Mouse (Mus musculus) kidney, embryonic 16.5 days (tissue): ENCODE measurements at regions not wholly inside any gene's neighbourhood (a gene's known extent, or its start where the extent isn't known, plus 50 kb on each side); places are given as distances from the start of the nearest gene placed in this dataset.

ENCODE experiments used
- ATAC-seq: fragments of 200-750 bp; cut with Nextera tagmentation; 2 replicates; pipeline ENCODE4 v1.8.0; 2017; ENCODE audit warnings: moderate TSS enrichment; ENCODE audit not compliant: low FRiP score, low TSS enrichment
- H3K27ac ChIP-seq: fragments of 300-500 bp; sonication (generic); 2 replicates; pipeline ENCODE4 v1.5.1; 2014; ENCODE audit warnings: low read length
- H3K27me3 ChIP-seq: fragments of 300-500 bp; sonication (generic); 2 replicates; pipeline ENCODE4 v1.6.1; 2014; ENCODE audit warnings: low read length, control low read depth, mixed read lengths; ENCODE audit not compliant: insufficient read depth
- H3K36me3 ChIP-seq: fragments of 300-500 bp; sonication (generic); 2 replicates; pipeline ENCODE4 v1.6.1; 2014; ENCODE audit warnings: low read length, control low read depth, mixed read lengths; ENCODE audit not compliant: insufficient read depth
- H3K4me1 ChIP-seq: fragments of 300-500 bp; sonication (generic); 2 replicates; pipeline ENCODE4 v1.6.1; 2014; ENCODE audit warnings: low read length, control low read depth, mixed read lengths; ENCODE audit not compliant: insufficient read depth
- H3K4me2 ChIP-seq: fragments of 300-500 bp; sonication (generic); replicated peaks from 2 replicates; pipeline ENCODE4 v1.6.1; 2014; ENCODE audit warnings: low read depth, low read length
- H3K4me3 ChIP-seq: fragments of 300-500 bp; sonication (generic); 2 replicates; pipeline ENCODE4 v1.5.1; 2014; ENCODE audit warnings: mild to moderate bottlenecking, low read length
- H3K9ac ChIP-seq: fragments of 300-500 bp; sonication (generic); replicated peaks from 2 replicates; pipeline ENCODE4 v1.6.1; 2014; ENCODE audit warnings: low read length
- H3K9me3 ChIP-seq: fragments of 300-500 bp; sonication (generic); 2 replicates; pipeline ENCODE4 v1.6.1; 2016; ENCODE audit warnings: low read length, control low read depth
- WGBS: fragments of 180-500 bp; shearing (Covaris S2); extraction: QIAGEN DNeasy Blood & Tissue Kit; methylation state at CpG from one replicate; pipeline ENCODE4 v1.1.7; 2014; 5-methylcytosine and 5-hydroxymethylcytosine counted together

GRCm38 (mm10) chr2:74955281-74956128 is 129.9 kb downstream of the Mtx2 start:
- H3K27ac ChIP-seq, result no peak overlapping the region
- no peak overlapping the region for H3K9ac ChIP-seq
- H3K27me3 ChIP-seq, result no peaks in the 10 kb centered on the region
- WGBS, result 79% methylated on average over 4 of the region's 4 CpGs
- H3K36me3 ChIP-seq, result no peaks in the 10 kb centered on the region
- no peak overlapping the region for H3K4me3 ChIP-seq
- ATAC-seq, result no peak
- no peaks in the 10 kb centered on the region for H3K9me3 ChIP-seq
- H3K4me2 ChIP-seq, result no peak overlapping the region
- H3K4me1 ChIP-seq, result no peaks in the 10 kb centered on the region

GRCm38 (mm10) chr2:74956129-74956450 is 130.5 kb downstream of the Mtx2 start:
- 92% methylated on average over 1 of the region's 1 CpGs for WGBS

GRCm38 (mm10) chr2:74956556-74956955 is 131.0 kb downstream of the Mtx2 start:
- no peaks in the 10 kb centered on the region for H3K36me3 ChIP-seq
- H3K4me2 ChIP-seq, result no peak overlapping the region
- H3K27me3 ChIP-seq, result no peaks in the 10 kb centered on the region
- no peak for ATAC-seq
- no peak overlapping the region for H3K9ac ChIP-seq
- no peak overlapping the region for H3K27ac ChIP-seq
- H3K4me1 ChIP-seq, result no peaks in the 10 kb centered on the region
- no peaks in the 10 kb centered on the region for H3K9me3 ChIP-seq
- 95% methylated on average over 2 of the region's 2 CpGs for WGBS
- no peak overlapping the region for H3K4me3 ChIP-seq

More at GRCm38 (mm10) chr2:74956129-74956450, 130.5 kb downstream of the Mtx2 start:
- no peak overlapping the region for H3K9ac ChIP-seq
- H3K4me2 ChIP-seq, result no peak overlapping the region
- H3K36me3 ChIP-seq, result no peaks in the 10 kb centered on the region
- H3K4me1 ChIP-seq, result no peaks in the 10 kb centered on the region
- no peak overlapping the region for H3K27ac ChIP-seq
- no peak overlapping the region for H3K4me3 ChIP-seq
- ATAC-seq, result no peak
- H3K9me3 ChIP-seq, result no peaks in the 10 kb centered on the region
- no peaks in the 10 kb centered on the region for H3K27me3 ChIP-seq

DNA sequence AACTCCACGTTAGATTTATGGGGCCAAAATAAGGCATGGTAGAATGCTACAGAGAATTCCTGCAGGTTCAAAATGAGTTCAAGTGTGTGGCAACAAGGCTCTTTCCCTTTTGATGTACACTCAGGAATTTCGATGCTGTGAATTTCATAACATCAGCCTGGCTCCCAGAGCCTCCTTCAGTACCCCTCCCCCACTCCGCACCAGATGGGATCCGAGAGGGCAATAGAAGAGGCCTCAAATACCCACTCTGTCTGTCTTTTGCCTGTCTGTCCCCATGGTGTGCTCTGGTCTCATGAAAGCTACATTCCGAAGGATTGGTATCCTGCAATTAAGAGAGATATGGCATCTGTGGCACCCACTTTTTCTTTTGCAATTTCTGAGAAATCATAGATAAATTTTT is 134.3 kb downstream of the Mtx2 start:
- H3K27ac ChIP-seq, result no peak overlapping the region
- WGBS, result 46% methylated on average over 5 of the region's 5 CpGs
- no peak overlapping the region for H3K4me2 ChIP-seq
- H3K4me3 ChIP-seq, result no peak overlapping the region
- H3K27me3 ChIP-seq, result no peaks in the 10 kb centered on the region
- ATAC-seq, result no peak
- H3K4me1 ChIP-seq, result peaks cover 6% of the 10 kb centered on the region
- no peak overlapping the region for H3K9ac ChIP-seq
- H3K36me3 ChIP-seq, result no peaks in the 10 kb centered on the region
- no peaks in the 10 kb centered on the region for H3K9me3 ChIP-seq

GRCm38 (mm10) chr2:74962416-74962815 is 136.8 kb downstream of the Mtx2 start:
- Histone ChIP-seq H3K27me3 (no peaks in the 10 kb centered on the region), H3K27ac (no peak overlapping the region), H3K9me3 (no peaks in the 10 kb centered on the region), H3K4me3 (no peak overlapping the region), H3K4me2 (no peak overlapping the region), H3K36me3 (no peaks in the 10 kb centered on the region), H3K9ac (no peak overlapping the region), H3K4me1 (peaks cover 14% of the 10 kb centered on the region)
- ATAC-seq, result no peak
- WGBS, result 82% methylated on average over 6 of the region's 6 CpGs

DNA sequence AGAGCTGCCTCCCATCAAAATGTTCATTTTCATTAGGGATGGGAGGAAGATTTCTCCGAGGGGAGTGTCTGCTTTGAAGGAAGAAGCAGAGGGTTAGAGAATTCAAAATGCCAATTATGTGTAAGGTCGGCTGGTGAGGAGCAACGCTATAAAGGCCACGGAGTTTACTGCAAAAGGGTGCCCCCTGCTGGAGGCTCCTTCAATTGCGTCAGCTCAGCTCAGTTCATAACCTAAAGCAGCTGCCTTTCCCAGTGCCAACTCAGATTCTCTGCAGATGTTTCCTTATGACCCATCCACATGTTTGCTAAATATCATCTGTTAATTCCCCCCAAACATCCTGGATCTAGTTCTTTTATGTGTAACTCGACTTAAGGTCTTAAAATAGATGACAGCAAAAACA is 138.8 kb downstream of the Mtx2 start:
- H3K9me3 ChIP-seq, result no peaks in the 10 kb centered on the region
- H3K27ac ChIP-seq, result no peak overlapping the region
- WGBS, result under 1% methylated on average over 6 of the region's 6 CpGs
- H3K4me3 ChIP-seq, result no peak overlapping the region
- no peaks in the 10 kb centered on the region for H3K36me3 ChIP-seq
- ATAC-seq, result peak; percentile 81; the same call in 1 of the 2 replicates
- H3K4me2 ChIP-seq, result no peak overlapping the region
- H3K4me1 ChIP-seq, result peaks cover 14% of the 10 kb centered on the region
- no peaks in the 10 kb centered on the region for H3K27me3 ChIP-seq
- H3K9ac ChIP-seq, result no peak overlapping the region

GRCm38 (mm10) chr2:74964980-74965379 is 139.4 kb downstream of the Mtx2 start:
- WGBS, result 26% methylated on average over 3 of the region's 3 CpGs
- Histone ChIP-seq H3K9ac (no peak overlapping the region), H3K27ac (0 out of 2 replicates have a peak overlapping the region, but pooled peaks have one; percentile 48), H3K9me3 (no peaks in the 10 kb centered on the region), H3K4me3 (no peak overlapping the region), H3K4me1 (peaks cover 14% of the 10 kb centered on the region), H3K4me2 (peak overlapping the region; percentile 34), H3K27me3 (no peaks in the 10 kb centered on the region), H3K36me3 (no peaks in the 10 kb centered on the region)
- ATAC-seq, result no peak

DNA sequence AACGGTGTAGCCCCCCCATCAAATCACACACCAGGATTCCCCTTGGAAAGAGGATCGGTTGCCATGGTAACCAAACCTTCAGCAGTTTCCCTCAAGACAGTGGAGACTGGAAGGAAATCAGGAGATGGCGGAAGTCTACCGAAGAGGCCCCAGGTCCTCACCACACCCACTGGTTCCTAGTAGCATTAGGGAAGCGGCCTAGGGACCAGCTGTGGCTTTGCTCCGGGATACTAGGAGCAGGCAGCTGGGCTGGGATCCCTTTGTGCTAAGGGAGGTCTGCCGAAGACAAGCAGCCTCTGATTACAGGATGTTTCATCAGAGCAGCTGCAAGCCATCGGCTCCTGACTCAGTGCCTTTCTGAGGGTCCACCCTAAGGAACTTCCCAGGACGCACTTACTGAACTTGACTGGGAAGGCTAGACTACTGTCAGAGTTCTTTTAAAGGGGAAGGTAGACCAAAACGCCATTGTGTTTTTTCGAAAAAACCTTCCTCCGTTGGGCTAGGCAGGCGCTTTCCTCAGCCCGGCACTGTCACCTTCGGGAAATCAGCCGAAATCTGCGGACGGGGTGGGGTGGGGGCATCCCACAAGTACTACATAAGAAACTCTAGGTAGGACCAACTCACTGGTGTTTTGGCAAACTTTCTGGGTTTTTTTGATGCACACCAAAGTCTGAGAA is 139.9 kb downstream of the Mtx2 start:
- no peaks in the 10 kb centered on the region for H3K27me3 ChIP-seq
- H3K4me1 ChIP-seq, result peaks cover 14% of the 10 kb centered on the region
- 0 out of 2 replicates have a peak overlapping the region, but pooled peaks have one; percentile 15 for H3K9ac ChIP-seq
- H3K9me3 ChIP-seq, result no peaks in the 10 kb centered on the region
- H3K27ac ChIP-seq, result peak overlapping the region; percentile 48; the same call in 1 of the 2 replicates
- ATAC-seq, result peak; percentile 82
- 27% methylated on average over 18 of the region's 18 CpGs for WGBS
- peak overlapping the region; percentile 34 for H3K4me2 ChIP-seq
- H3K36me3 ChIP-seq, result no peaks in the 10 kb centered on the region
- H3K4me3 ChIP-seq, result no peak overlapping the region

- WGBS, result 36% methylated on average over 14 of the region's 14 CpGs
- H3K36me3 ChIP-seq, result no peaks in the 10 kb centered on the region
- H3K9me3 ChIP-seq, result no peaks in the 10 kb centered on the region
- peak; percentile 42; the same call in 1 of the 2 replicates for ATAC-seq
- H3K4me2 ChIP-seq, result no peak overlapping the region
- H3K27ac ChIP-seq, result peak overlapping the region; percentile 19
- H3K4me3 ChIP-seq, result no peak overlapping the region
- no peaks in the 10 kb centered on the region for H3K27me3 ChIP-seq
- peaks cover under 1% of the 10 kb centered on the region; the same call in 1 of the 2 replicates for H3K4me1 ChIP-seq
- H3K9ac ChIP-seq, result no peak overlapping the region
Measured at GRCm38 (mm10) chr2:74970611-74971265, 145.1 kb downstream of the Mtx2 start.
